Mouse (Mus musculus): Measurements from ENCODE around the gene Pramel1. TPM values are rescaled to one million over a fixed set of nuclear protein-coding genes. Genes with fewer than 3 reads are reported as not detected.
A peak's percentile ranks its signal among the peaks of the same experiment; 100 is the strongest.
"Not testable (repeated sequence)": the region's sequence is repeated elsewhere in the genome, so short reads cannot be mapped to it uniquely, and the experiment has no call there.

The Pramel1 gene
- not detected in 2 replicates for polyA plus RNA-seq (2014; fragmentation: Nextera tagmentation; extraction: Ambion mirVana)

- ATAC-seq (replicated peaks; ENCODE audit: low FRiP score): no peak
- WGBS: 69% methylated on average over 26 of the region's 26 CpGs
Measured at GRCm38 (mm10) chr4:143394181-143394580, at the start of gene Pramel1. TSS of gene Pramel1 (plus strand) at chr4:143394428.

GRCm38 (mm10) chr4:143345491-143345890 is 48.7 kb upstream of the Pramel1 start:
- peaks cover 31% of the 10 kb centered on the region for H3K27me3 ChIP-seq (replicated peaks; ENCODE audit: control insufficient read depth, insufficient read depth, low read length)
- not testable (repeated sequence) for H3K4me1 ChIP-seq (replicated peaks; ENCODE audit: control insufficient read depth, insufficient read depth, low read length); H3K4me2 ChIP-seq; ATAC-seq (replicated peaks; ENCODE audit: low FRiP score); H3K36me3 ChIP-seq (ENCODE audit: control insufficient read depth, insufficient read depth, low read length); H3K27ac ChIP-seq (ENCODE audit: low read depth, low read length); H3K4me3 ChIP-seq (ENCODE audit: low read depth, low read length); H3K9ac ChIP-seq (ENCODE audit: low read depth, low read length); H3K9me3 ChIP-seq (ENCODE audit: control insufficient read depth, low read length); DNase-seq (ENCODE audit: low spot score)
- 83% methylated on average over 5 of the region's 5 CpGs for WGBS

More at GRCm38 (mm10) chr4:143394181-143394580, at the start of gene Pramel1:
- Histone ChIP-seq H3K4me2 (no peak within 1 kb of the TSS), H3K27ac (ENCODE audit: low read depth, low read length) (no peak within 1 kb of the TSS), H3K4me3 (ENCODE audit: low read depth, low read length) (no peak within 1 kb of the TSS), H3K4me1 (replicated peaks; ENCODE audit: control insufficient read depth, insufficient read depth, low read length) (no peaks in the 10 kb centered on the region), H3K36me3 (ENCODE audit: control insufficient read depth, insufficient read depth, low read length) (no peaks in the 10 kb centered on the region), H3K9ac (ENCODE audit: low read depth, low read length) (no peak within 1 kb of the TSS), H3K27me3 (replicated peaks; ENCODE audit: control insufficient read depth, insufficient read depth, low read length) (no peaks in the 10 kb centered on the region), H3K9me3 (ENCODE audit: control insufficient read depth, low read length) (no peaks in the 10 kb centered on the region)
- DNase-seq (ENCODE audit: low spot score): no peak

GRCm38 (mm10) chr4:143348678-143349077 is 45.5 kb upstream of the Pramel1 start:
- no peak overlapping the region for H3K4me3 ChIP-seq (ENCODE audit: low read depth, low read length)
- no peak overlapping the region for H3K27ac ChIP-seq (ENCODE audit: low read depth, low read length)
- no peaks in the 10 kb centered on the region for H3K4me1 ChIP-seq (replicated peaks; ENCODE audit: control insufficient read depth, insufficient read depth, low read length)
- DNase-seq (ENCODE audit: low spot score) (no peak), ATAC-seq (replicated peaks; ENCODE audit: low FRiP score) (no peak)
- H3K9me3 ChIP-seq (ENCODE audit: control insufficient read depth, low read length): no peaks in the 10 kb centered on the region
- H3K4me2 ChIP-seq: no peak overlapping the region
- H3K36me3 ChIP-seq (ENCODE audit: control insufficient read depth, insufficient read depth, low read length): no peaks in the 10 kb centered on the region
- H3K9ac ChIP-seq (ENCODE audit: low read depth, low read length): no peak overlapping the region
- peaks cover 48% of the 10 kb centered on the region for H3K27me3 ChIP-seq (replicated peaks; ENCODE audit: control insufficient read depth, insufficient read depth, low read length)
- WGBS: 23% methylated on average over 5 of the region's 5 CpGs

GRCm38 (mm10) chr4:143349484-143349906 is 44.7 kb upstream of the Pramel1 start, which contains the start of gene Lrrc38:
TSS of gene Lrrc38 (plus strand) at chr4:143349757.
- H3K27ac ChIP-seq (ENCODE audit: low read depth, low read length): no peak within 1 kb of the TSS
- no peak within 1 kb of the TSS for H3K9ac ChIP-seq (ENCODE audit: low read depth, low read length)
- peaks cover 48% of the 10 kb centered on the region for H3K27me3 ChIP-seq (replicated peaks; ENCODE audit: control insufficient read depth, insufficient read depth, low read length)

GRCm38 (mm10) chr4:143350047-143351015 is 43.9 kb upstream of the Pramel1 start:
- Histone ChIP-seq H3K27me3 (replicated peaks; ENCODE audit: control insufficient read depth, insufficient read depth, low read length) (peaks cover 48% of the 10 kb centered on the region), H3K36me3 (ENCODE audit: control insufficient read depth, insufficient read depth, low read length) (no peaks in the 10 kb centered on the region), H3K27ac (ENCODE audit: low read depth, low read length) (no peak overlapping the region), H3K4me2 (peak overlapping the region; percentile 66), H3K4me3 (ENCODE audit: low read depth, low read length) (peak overlapping the region; percentile 40), H3K9me3 (ENCODE audit: control insufficient read depth, low read length) (no peaks in the 10 kb centered on the region), H3K4me1 (replicated peaks; ENCODE audit: control insufficient read depth, insufficient read depth, low read length) (no peaks in the 10 kb centered on the region), H3K9ac (ENCODE audit: low read depth, low read length) (no peak overlapping the region)
- ATAC-seq (replicated peaks; ENCODE audit: low FRiP score) (no peak), DNase-seq (ENCODE audit: low spot score) (no peak)
- WGBS: 5% methylated on average over 72 of the region's 72 CpGs

More at GRCm38 (mm10) chr4:143349484-143349906, 44.7 kb upstream of the Pramel1 start, which contains the start of gene Lrrc38:
- Histone ChIP-seq H3K4me1 (replicated peaks; ENCODE audit: control insufficient read depth, insufficient read depth, low read length) (no peaks in the 10 kb centered on the region), H3K4me3 (ENCODE audit: low read depth, low read length) (peak within 1 kb of the TSS; percentile 40), H3K4me2 (peak within 1 kb of the TSS; percentile 66), H3K9me3 (ENCODE audit: control insufficient read depth, low read length) (no peaks in the 10 kb centered on the region), H3K36me3 (ENCODE audit: control insufficient read depth, insufficient read depth, low read length) (no peaks in the 10 kb centered on the region)
- DNase-seq (ENCODE audit: low spot score) (no peak), ATAC-seq (replicated peaks; ENCODE audit: low FRiP score) (no peak)
- WGBS: under 1% methylated on average over 19 of the region's 19 CpGs

- 70% methylated on average over 4 of the region's 4 CpGs for WGBS
- DNase-seq (ENCODE audit: low spot score) (no peak), ATAC-seq (replicated peaks; ENCODE audit: low FRiP score) (no peak)
- peaks cover 48% of the 10 kb centered on the region for H3K27me3 ChIP-seq (replicated peaks; ENCODE audit: control insufficient read depth, insufficient read depth, low read length)
- H3K36me3 ChIP-seq (ENCODE audit: control insufficient read depth, insufficient read depth, low read length): no peaks in the 10 kb centered on the region
- H3K9me3 ChIP-seq (ENCODE audit: control insufficient read depth, low read length): no peaks in the 10 kb centered on the region
- H3K4me3 ChIP-seq (ENCODE audit: low read depth, low read length): no peak overlapping the region
- no peak overlapping the region for H3K9ac ChIP-seq (ENCODE audit: low read depth, low read length)
- H3K4me1 ChIP-seq (replicated peaks; ENCODE audit: control insufficient read depth, insufficient read depth, low read length): no peaks in the 10 kb centered on the region
- no peak overlapping the region for H3K4me2 ChIP-seq
- H3K27ac ChIP-seq (ENCODE audit: low read depth, low read length): no peak overlapping the region
Measured at GRCm38 (mm10) chr4:143352301-143352700, 41.9 kb upstream of the Pramel1 start.

GRCm38 (mm10) chr4:143361520-143361919 is 32.7 kb upstream of the Pramel1 start:
- no peak overlapping the region for H3K9ac ChIP-seq (ENCODE audit: low read depth, low read length)
- H3K4me2 ChIP-seq: no peak overlapping the region
- no peak overlapping the region for H3K4me3 ChIP-seq (ENCODE audit: low read depth, low read length)
- H3K27me3 ChIP-seq (replicated peaks; ENCODE audit: control insufficient read depth, insufficient read depth, low read length): no peaks in the 10 kb centered on the region
- H3K36me3 ChIP-seq (ENCODE audit: control insufficient read depth, insufficient read depth, low read length): no peaks in the 10 kb centered on the region
- ATAC-seq (replicated peaks; ENCODE audit: low FRiP score) (peak; percentile 62), DNase-seq (ENCODE audit: low spot score) (no peak)
- H3K4me1 ChIP-seq (replicated peaks; ENCODE audit: control insufficient read depth, insufficient read depth, low read length): no peaks in the 10 kb centered on the region
- H3K27ac ChIP-seq (ENCODE audit: low read depth, low read length): no peak overlapping the region
- no peaks in the 10 kb centered on the region for H3K9me3 ChIP-seq (ENCODE audit: control insufficient read depth, low read length)
- WGBS: 42% methylated on average over 10 of the region's 10 CpGs

GRCm38 (mm10) chr4:143366415-143367041 is 27.7 kb upstream of the Pramel1 start:
- H3K9me3 ChIP-seq (ENCODE audit: control insufficient read depth, low read length): no peaks in the 10 kb centered on the region
- H3K36me3 ChIP-seq (ENCODE audit: control insufficient read depth, insufficient read depth, low read length): no peaks in the 10 kb centered on the region
- no peaks in the 10 kb centered on the region for H3K4me1 ChIP-seq (replicated peaks; ENCODE audit: control insufficient read depth, insufficient read depth, low read length)
- H3K4me3 ChIP-seq (ENCODE audit: low read depth, low read length): no peak overlapping the region
- 50% methylated on average over 15 of the region's 15 CpGs for WGBS
- ATAC-seq (replicated peaks; ENCODE audit: low FRiP score) (no peak), DNase-seq (ENCODE audit: low spot score) (no peak)
- H3K27ac ChIP-seq (ENCODE audit: low read depth, low read length): no peak overlapping the region
- no peak overlapping the region for H3K9ac ChIP-seq (ENCODE audit: low read depth, low read length)
- H3K27me3 ChIP-seq (replicated peaks; ENCODE audit: control insufficient read depth, insufficient read depth, low read length): no peaks in the 10 kb centered on the region
- no peak overlapping the region for H3K4me2 ChIP-seq
